ENCODE assay signal across 10 mouse cellular contexts in genomic region chrX:17520086-17520485, GRCm38 (mm10). TPM values are rescaled to one million over a fixed set of nuclear protein-coding genes. Genes with fewer than 3 reads are reported as not detected.
DNase-seq lines count a peak whose midpoint lies in the region; ATAC-seq lines count a peak whose summit lies in the region.
"Had no signal": no experiment of that assay in that cellular context is flagged by ENCODE, and none has a peak within 500 bp of the region (broad histone marks: within the 10 kb centered on the region; RNA-seq: fewer than 3 reads in every experiment).

No protein-coding gene starts in this region.

- peak; percentile 61 to 78 for DNase-seq in heart, adult 18-20 months
- DNase-seq in heart, postnatal 4 days, result no peak
- DNase-seq in adrenal gland, postnatal 10 days, result peak; percentile 32
- DNase-seq in heart, postnatal 14 days, result peak; percentile 27 to 34
- DNase-seq in left cerebral cortex, adult 11 months (ENCODE audit: low spot score), result no peak
- DNase-seq in spleen, postnatal 10 days (ENCODE audit: low spot score in 2 of 2), result no peak
- DNase-seq: kidney, postnatal 4 days; thymus, adult 2 months had no signal

- peak; percentile 31 for ATAC-seq in CD4-positive, CD25-positive, alpha-beta regulatory T cell, adult 4 months
- ATAC-seq: forebrain, embryonic 16.5 days had no signal

- intact Hi-C loops in heart, postnatal 14 days (cut with DNase I), result no loop called here

RNA-seq across cellular contexts. Expression of gene Fundc1, which starts 52.0 kb away (rescaled TPM):
- 10 to 100 TPM; 31.1 to 34.7 TPM for total RNA-seq in heart, adult 18-20 months (2021)
- 10 to 100 TPM; 24.8 to 25.0 TPM for total RNA-seq in heart, postnatal 4 days (2021)
- polyA plus RNA-seq in CD4-positive, CD25-positive, alpha-beta regulatory T cell, adult 4 months (2017; shearing (Covaris generic)), result 10 to 100 TPM; 72.7 to 86.8 TPM
- total RNA-seq in adrenal gland, postnatal 10 days (2021), result 10 to 100 TPM; 32.5 to 39.5 TPM
- total RNA-seq in heart, postnatal 14 days (2021), result 10 to 100 TPM; 24.1 to 24.9 TPM

Comparison
In these comparisons a context has a peak if more than half of its experiments do, and no peak if none do; other contexts are left out.
1. DNase-seq: peak in heart, adult 18-20 months (2 of 2), adrenal gland, postnatal 10 days (single experiment) and heart, postnatal 14 days (2 of 2); none in heart, postnatal 4 days (single experiment), left cerebral cortex, adult 11 months (single experiment) and spleen, postnatal 10 days (0 of 2).